Mouse (Mus musculus): Measurements from ENCODE around the gene Nab2.

The Nab2 gene

GRCm38 (mm10) chr10:127643553-127644238 is 24.7 kb downstream of the Nab2 start:
- peak; percentile 86 for DNase-seq (ENCODE audit: low spot score)

- DNase-seq (ENCODE audit: low spot score), result peak; percentile 93
These were observed 25.4 kb downstream of the Nab2 start, which contains the start of gene Stat6 for GRCm38 (mm10) chr10:127642772-127643552. Stat6 (plus strand) TSS chr10:127642986.

DNA sequence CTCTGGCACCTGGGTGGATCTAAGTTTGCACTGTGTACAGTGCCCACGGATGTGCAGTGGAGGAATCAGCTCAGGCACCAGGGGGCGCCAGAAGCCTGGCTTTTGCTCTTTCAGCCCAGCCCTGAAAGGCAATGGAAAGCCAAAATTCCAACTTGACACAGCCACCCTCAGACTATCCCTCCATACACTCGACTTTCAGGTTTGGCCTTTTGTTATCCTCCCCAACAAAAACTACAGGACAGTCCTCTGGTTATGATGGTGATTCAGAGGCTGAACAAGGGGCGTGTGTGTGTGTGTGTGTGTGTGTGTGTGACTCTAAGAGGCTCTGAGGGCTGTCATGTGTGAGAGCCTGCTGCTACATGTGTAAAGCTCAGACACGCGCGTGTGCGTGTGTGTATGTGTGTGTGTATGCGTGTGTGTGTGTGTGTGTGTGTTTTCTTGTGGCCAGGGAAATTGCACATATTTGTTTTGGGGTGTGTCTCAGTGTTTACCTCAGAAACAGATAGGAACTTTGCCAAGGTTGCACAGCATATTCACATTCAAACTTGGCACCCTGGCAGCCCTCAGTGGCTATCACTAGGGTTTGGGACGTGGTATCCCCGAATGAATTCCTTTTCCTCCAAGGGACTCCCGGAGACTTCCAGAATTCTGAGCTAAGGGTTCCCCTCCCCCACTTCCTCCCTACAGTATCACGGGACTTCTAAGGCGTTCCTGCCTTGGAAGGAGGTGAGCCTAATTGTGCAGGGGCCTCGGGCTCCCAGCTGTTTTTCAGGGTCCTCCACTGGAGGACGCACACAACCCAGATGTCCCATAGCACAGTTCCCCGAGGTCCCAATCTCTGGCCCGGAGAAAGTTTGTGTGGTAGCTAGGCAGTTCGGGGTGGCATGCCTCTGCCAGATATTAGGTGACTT is 26.3 kb downstream of the Nab2 start:
- DNase-seq (ENCODE audit: low spot score), result peak; percentile 91

- no peak for DNase-seq (ENCODE audit: low spot score)
These were observed 27.9 kb downstream of the Nab2 start for GRCm38 (mm10) chr10:127640421-127640820.

DNA sequence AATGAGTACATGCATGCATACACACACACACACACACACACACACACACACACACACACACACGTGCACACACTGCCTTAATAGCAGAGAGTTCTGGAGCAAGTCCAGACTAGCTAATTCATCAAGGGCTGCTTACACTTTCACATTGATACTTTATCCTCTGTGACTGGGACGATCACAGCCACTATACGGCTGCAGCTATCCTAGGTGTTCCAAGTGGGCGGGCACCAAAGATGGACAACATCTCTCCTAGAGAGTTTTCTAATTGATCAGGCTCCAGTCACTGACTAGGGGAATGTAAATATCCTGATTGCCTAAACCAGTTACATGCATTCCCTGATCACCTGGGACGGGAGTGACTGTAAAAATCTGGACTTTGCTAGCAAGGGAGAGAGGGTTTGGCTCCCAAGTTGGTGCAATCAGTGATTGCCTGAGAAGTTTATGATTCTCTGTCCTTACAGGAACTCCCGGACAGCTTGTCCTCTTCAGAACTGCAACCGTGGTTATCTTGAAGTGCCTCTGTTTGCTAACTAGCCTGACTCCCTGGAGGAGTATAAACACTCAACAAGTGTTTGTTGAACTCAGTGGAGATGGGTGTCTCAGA is 35.6 kb downstream of the Nab2 start:
- DNase-seq (ENCODE audit: low spot score), result no peak

DNA sequence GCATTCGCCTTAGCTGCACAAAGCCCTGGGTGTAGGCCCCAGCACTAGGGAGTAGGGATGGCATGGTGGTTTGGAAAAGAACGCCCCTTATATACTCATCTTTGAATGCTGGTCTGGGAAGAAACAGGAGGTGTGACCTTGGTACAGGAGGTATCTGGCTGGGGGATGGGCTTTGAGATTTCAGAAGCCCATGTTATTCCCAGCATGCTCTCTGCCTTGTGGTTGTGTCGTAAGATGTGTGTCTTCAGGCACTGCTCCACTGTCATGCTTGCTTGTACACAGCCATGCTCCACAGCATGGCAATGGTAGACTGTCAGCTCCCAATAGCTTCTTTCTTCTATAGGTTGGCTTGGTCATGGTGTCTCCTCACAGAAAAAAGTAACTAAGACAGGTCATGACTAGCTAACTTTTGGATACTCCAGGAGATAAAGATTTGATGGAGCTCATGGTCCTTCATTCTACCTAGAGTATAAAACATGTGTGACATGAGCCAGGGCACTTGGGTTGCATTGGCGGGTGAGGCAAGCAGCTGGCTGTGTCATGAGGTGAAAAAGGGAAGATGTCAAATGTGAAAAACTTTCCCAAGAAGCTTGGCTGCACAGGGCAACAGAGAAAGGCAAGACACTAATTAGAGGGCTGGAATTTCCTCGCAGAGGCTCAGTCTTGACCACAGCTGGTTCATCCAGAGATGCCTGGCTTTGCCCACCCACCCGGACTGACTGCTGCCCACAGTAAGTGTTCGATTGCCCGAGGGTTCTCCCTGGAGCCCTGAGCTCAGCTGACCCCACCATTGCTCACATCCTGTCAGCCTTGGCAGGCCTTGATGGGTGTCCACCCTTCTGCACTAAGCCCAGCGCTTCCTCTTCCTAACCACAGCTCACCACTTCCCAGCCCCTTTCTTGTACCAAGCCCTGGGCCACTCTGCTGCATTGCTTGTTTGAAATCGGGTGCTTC is 36.8 kb downstream of the Nab2 start:
- DNase-seq (ENCODE audit: low spot score), result peak; percentile 61

GRCm38 (mm10) chr10:127626433-127626832 is 41.9 kb downstream of the Nab2 start:
- DNase-seq (ENCODE audit: low spot score), result no peak

DNA sequence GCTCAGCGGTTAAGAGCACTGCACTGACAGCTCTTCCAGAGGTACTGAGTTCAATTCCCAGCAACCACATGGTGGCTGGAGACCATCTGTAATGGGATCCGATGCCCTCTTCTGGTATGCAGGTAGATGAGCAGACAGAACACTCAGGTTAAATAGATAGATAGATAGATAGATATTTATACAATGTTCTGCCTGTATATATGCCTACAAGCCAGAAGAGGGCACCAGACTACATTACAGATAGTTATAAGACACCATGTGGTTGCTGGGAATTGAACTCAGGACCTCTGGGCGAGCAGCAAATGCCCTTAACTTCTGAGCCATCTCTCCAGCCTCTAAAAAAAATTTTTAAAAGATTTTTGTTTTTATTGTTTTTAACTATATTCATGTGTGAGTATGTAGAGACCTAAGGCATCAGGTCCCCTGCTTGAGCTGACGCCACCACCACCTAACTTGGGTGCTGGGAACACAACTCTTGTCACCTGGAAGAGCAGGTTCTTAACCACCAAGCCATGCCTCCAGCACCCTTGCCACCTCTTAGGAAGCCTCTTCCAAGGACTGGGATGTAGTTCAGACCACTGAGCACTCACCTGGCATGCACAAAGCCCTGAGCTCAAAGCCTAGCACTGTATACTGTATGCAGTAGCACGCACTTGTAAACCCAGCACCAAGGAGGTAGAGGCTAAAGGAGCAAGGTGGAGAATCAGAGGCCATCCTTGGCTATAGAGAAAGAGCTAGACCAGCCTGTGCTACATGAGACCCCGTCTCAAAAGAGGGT is 44.7 kb downstream of the Nab2 start:
- DNase-seq (ENCODE audit: low spot score), result no peak

- no peak for DNase-seq (ENCODE audit: low spot score)
These were observed 45.7 kb downstream of the Nab2 start for GRCm38 (mm10) chr10:127622661-127623060.

DNA sequence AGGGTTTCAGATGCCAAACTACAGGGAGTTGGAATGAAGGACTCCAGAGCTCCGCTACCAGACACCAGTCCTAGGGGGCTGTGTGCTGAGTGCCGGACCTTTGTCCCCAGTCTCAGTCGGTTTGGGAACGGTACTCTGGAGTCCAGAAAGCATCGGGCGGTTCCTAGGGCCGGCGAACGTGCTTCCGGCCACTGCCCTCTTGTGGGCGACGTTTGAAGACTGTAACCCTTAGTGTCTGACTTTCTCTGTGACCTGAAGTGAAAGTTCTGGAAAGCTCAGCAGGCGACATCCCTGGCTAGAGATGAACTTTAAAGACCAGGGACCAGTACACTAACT is 46.3 kb downstream of the Nab2 start:
- peak; percentile 84 for DNase-seq (ENCODE audit: low spot score)

GRCm38 (mm10) chr10:127621191-127622056 is 46.9 kb downstream of the Nab2 start:
- peak; percentile 93 for DNase-seq (ENCODE audit: low spot score)

GRCm38 (mm10) chr10:127620406-127621190 is 47.8 kb downstream of the Nab2 start, which contains the start of gene Lrp1:
Lrp1 (minus strand) TSS chr10:127621148.
- no peak for DNase-seq (ENCODE audit: low spot score)

GRCm38 (mm10) chr10:127619941-127620405 is 48.4 kb downstream of the Nab2 start:
- no peak for DNase-seq (ENCODE audit: low spot score)

GRCm38 (mm10) chr10:127619119-127619721 is 49.1 kb downstream of the Nab2 start:
- DNase-seq (ENCODE audit: low spot score), result no peak

DNA sequence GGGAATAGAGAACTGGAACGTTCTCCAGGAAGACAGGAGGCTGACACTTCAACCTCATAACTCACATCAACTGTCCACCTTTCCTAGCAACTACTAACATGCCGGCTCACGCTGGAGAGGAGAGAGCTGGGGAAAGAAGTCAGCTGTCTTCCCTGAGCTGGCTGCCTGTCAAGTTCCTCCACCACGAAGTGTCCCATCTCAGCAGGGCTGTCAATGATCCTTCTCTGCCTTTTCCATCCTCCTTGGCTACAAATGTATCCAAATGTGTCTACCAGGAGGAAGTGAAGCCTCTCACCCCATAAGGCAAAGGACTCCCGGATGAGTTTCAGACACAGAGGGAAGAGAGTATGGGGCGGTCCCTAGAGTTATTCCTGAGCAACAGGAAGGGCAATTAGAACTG is 50.2 kb downstream of the Nab2 start:
- no peak for DNase-seq (ENCODE audit: low spot score)

DNA sequence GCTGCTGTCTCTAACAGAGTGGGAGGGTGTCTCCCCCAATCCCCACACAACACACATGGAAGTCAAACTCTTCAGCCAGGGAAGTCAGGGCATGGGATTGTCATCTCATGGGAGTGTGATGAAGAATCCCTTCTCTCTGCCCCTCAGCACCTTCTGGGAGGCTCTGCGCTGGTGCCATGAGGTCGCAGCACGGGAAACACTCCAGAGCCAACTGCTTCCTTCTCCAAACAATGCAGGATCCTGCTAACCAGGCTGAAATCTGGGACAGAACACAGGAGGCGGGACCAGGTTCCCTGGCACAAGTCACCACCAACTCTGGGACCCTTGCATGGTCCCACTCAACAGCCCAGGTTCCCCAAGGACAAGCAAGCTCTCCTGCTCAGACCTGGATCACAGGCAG is 51.1 kb downstream of the Nab2 start:
- DNase-seq (ENCODE audit: low spot score), result no peak

GRCm38 (mm10) chr10:127616261-127616679 is 52.1 kb downstream of the Nab2 start:
- no peak for DNase-seq (ENCODE audit: low spot score)

DNA sequence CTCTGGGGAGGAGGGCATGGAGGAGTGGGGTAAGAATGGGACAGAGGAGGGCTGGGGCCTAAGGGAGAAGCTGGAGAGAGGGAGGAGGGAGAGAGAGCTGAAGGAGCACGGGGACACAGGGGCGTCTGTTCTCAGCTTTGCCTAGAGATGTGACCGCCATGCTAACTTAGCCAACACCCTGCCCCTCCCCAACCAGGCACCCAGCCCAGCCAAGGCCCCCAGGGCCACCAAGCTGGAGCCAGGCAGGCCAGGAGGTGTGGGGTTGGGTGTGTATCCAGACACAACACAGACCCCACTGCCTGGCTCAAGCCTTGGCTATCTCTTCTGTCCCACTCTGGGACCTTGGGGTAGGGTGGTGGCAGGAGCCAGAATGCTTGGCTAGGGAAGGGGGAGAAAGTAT is 52.8 kb downstream of the Nab2 start:
- DNase-seq (ENCODE audit: low spot score), result no peak

All from lung, postnatal 25 days (tissue).